Mouse (Mus musculus) liver, adult 2 months (tissue): ENCODE data around the gene Fam228b.

Source experiments
- CTCF ChIP-seq: fragments of 200-500 bp; IDR thresholded peaks from 2 replicates; pipeline ENCODE4 v1.5.1; 2011; ENCODE audit warnings: low read depth, low read length, control low read depth
- POLR2A ChIP-seq: fragments of 200-500 bp; IDR thresholded peaks from 2 replicates; pipeline ENCODE4 v1.6.1; 2011; ENCODE audit warnings: low read length, control low read depth; ENCODE audit not compliant: insufficient read depth; ENCODE audit errors: extremely low read depth

DNA sequence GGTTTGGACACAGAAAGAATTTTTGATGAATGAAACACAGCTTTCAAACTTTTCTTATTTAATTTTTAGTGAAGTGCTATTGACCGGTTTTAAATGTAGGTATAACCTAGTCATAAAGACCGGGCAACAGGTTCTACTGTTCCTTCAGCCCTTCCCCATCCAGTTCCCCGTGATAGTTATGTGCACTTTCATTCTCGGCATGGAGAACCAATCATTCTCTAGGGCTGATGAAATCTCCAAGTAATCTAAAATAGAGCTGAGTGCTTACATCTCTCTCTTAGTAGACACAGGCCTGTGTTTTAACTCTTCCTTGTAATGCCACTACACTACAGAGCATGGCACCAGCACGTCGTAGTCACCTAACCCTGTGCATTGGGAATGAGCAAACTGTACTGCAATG, 8.7 kb upstream of the Fam228b start:
- TF ChIP-seq POLR2A (no peak), CTCF (no peak)
